Mouse (Mus musculus) skeletal muscle tissue, postnatal 0 days (tissue): Measurements from ENCODE around the gene Gm4070. TPM values are rescaled to one million over a fixed set of nuclear protein-coding genes. Genes with fewer than 3 reads are reported as not detected.

Experiments
- polyA plus RNA-seq: library from polyadenylated mRNA; unstranded; fragments of >200 nt; fragmentation: Nextera tagmentation; extraction: Ambion mirVana; gene quantifications from 2 replicates; pipeline ENCODE4 v1.2.1, GENCODE M21; 2015

Gene Gm4070
- 1.3 TPM in 1 of 2 replicates, not detected in the other for polyA plus RNA-seq

DNA sequence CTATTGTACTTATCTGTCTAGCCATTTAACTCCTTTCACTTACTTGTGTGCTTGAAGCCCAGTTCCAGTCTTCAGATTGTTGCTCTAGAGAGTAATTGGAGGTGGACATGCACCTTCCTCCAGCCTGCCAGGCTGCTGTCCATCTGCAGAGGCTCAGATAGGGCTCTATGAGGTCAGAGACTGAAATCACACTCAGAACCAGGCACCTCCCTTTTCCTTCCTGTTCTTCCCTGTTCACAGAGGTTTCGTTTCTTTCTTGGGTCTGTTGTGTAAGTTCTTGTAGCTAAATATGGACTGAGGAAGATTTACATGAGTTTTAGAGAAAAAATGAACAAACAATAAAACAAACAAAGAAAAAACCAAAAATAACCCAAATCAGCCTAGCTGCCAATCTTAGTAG, at the start of gene Gm4070:
Gm4070 (minus strand) TSS at position 156 of the 400 bp plus-strand sequence.

Other genes with a start within 250 kb of the Gm4070 start
- 343 and 379 TPM in 2 replicates for gene Ilk, start 217.4 kb downstream of the Gm4070 start, polyA plus RNA-seq
- gene Rrp8, start 216.6 kb downstream of the Gm4070 start, polyA plus RNA-seq, result 16.4 and 21.1 TPM in 2 replicates
- gene Taf10, start 209.6 kb downstream of the Gm4070 start, polyA plus RNA-seq, result 75.4 and 75.7 TPM in 2 replicates
- 45.6 and 54.1 TPM in 2 replicates for gene Tpp1, start 201.7 kb downstream of the Gm4070 start, polyA plus RNA-seq
- gene Dchs1, start 166.3 kb downstream of the Gm4070 start, polyA plus RNA-seq, result 3.5 TPM in 2 replicates
- 334 and 340 TPM in 2 replicates for gene Mrpl17, start 142.9 kb downstream of the Gm4070 start, polyA plus RNA-seq